Mouse (Mus musculus) myocyte (in vitro differentiated cells): ENCODE measurements around the gene Serp2. TPM values are rescaled to one million over a fixed set of nuclear protein-coding genes. Genes with fewer than 3 reads are reported as not detected.

ENCODE experiments used
- H3K27me3 ChIP-seq: one replicate; pipeline ENCODE4 v1.6.1; 2011; ENCODE audit not compliant: control insufficient read depth, insufficient read depth, insufficient read length
- H3K36me3 ChIP-seq: one replicate; pipeline ENCODE4 v1.6.1; 2011; ENCODE audit not compliant: control insufficient read depth, insufficient read depth
- H3K4me2 ChIP-seq: one replicate; pipeline ENCODE4 v1.6.1; 2011; ENCODE audit warnings: low read depth, control low read depth
- H3K4me3 ChIP-seq: one replicate; pipeline ENCODE4 v1.5.1; 2011; ENCODE audit warnings: mild to moderate bottlenecking, control low read depth, moderate library complexity
- H3K79me2 ChIP-seq: one replicate; pipeline ENCODE4 v1.6.1; 2011; ENCODE audit not compliant: control insufficient read depth, insufficient read depth
- H3ac ChIP-seq: one replicate; pipeline ENCODE4 v1.6.1; 2011; ENCODE audit not compliant: control insufficient read depth, insufficient read length
- CEBPB ChIP-seq: IDR thresholded peaks from 2 replicates; pipeline ENCODE4 v1.6.1; 2011; ENCODE audit warnings: mild to moderate bottlenecking, moderate library complexity; ENCODE audit not compliant: poor library complexity, insufficient read depth, severe bottlenecking
- E2F4 ChIP-seq: IDR thresholded peaks from one replicate; pipeline ENCODE4 v1.6.1; 2011; ENCODE audit warnings: mild to moderate bottlenecking, control low read depth, moderate library complexity; ENCODE audit not compliant: insufficient read depth
- MAX ChIP-seq: IDR thresholded peaks from one replicate; pipeline ENCODE4 v1.6.1; 2011; ENCODE audit warnings: low read depth, mild to moderate bottlenecking, control low read depth
- MYOD1 ChIP-seq, 3 experiments: IDR thresholded peaks; one replicate each; pipeline ENCODE4 v1.6.1; 2011; ENCODE audit warnings: control low read depth in 2 of 3, low read depth in 2 of 3, mild to moderate bottlenecking in 2 of 3, moderate library complexity in 1 of 3; ENCODE audit not compliant: insufficient read length in 2 of 3, control insufficient read depth in 1 of 3
- MYOG ChIP-seq, 3 experiments: IDR thresholded peaks; one replicate each; pipeline ENCODE4 v1.6.1; 2011; ENCODE audit warnings: control low read depth in 2 of 3, low read depth in 2 of 3, mild to moderate bottlenecking in 2 of 3; ENCODE audit not compliant: insufficient read length in 2 of 3, control insufficient read depth in 1 of 3, insufficient read depth in 1 of 3
- POLR2A ChIP-seq: IDR thresholded peaks from one replicate; pipeline ENCODE4 v1.6.1; 2011; ENCODE audit warnings: low read depth, mild to moderate bottlenecking, control low read depth, moderate library complexity; ENCODE audit not compliant: insufficient read length
- POLR2AphosphoS2 ChIP-seq: IDR thresholded peaks from one replicate; pipeline ENCODE4 v1.6.1; 2011; ENCODE audit warnings: low read depth, control low read depth; ENCODE audit not compliant: insufficient read length
- REST ChIP-seq: IDR thresholded peaks from one replicate; pipeline ENCODE4 v1.6.1; 2011; ENCODE audit warnings: mild to moderate bottlenecking, control low read depth, moderate library complexity; ENCODE audit not compliant: insufficient read depth, insufficient read length
- SRF ChIP-seq: IDR thresholded peaks from one replicate; pipeline ENCODE4 v1.6.1; 2011; ENCODE audit warnings: low read depth; ENCODE audit not compliant: control insufficient read depth, insufficient read length
- TCF12 ChIP-seq: IDR thresholded peaks from one replicate; pipeline ENCODE4 v1.6.1; 2011; ENCODE audit warnings: mild to moderate bottlenecking, control low read depth; ENCODE audit not compliant: poor library complexity, insufficient read depth, severe bottlenecking
- TCF3 ChIP-seq: IDR thresholded peaks from one replicate; pipeline ENCODE4 v1.6.1; 2011; ENCODE audit warnings: low read depth, control low read depth; ENCODE audit not compliant: insufficient read length
- USF1 ChIP-seq: IDR thresholded peaks from one replicate; pipeline ENCODE4 v1.6.1; 2011; ENCODE audit warnings: low read depth, mild to moderate bottlenecking, control low read depth, moderate library complexity
- polyA plus RNA-seq: library from polyadenylated mRNA; unstranded; fragments of >200 nt; fragmentation: generic; extraction: Trizol; gene quantifications from one replicate; pipeline ENCODE4 v1.2.1, GENCODE M21; 2012; ENCODE audit warnings: missing spikeins

The Serp2 gene
- polyA plus RNA-seq, 1 experiment, result 17.0 TPM

DNA sequence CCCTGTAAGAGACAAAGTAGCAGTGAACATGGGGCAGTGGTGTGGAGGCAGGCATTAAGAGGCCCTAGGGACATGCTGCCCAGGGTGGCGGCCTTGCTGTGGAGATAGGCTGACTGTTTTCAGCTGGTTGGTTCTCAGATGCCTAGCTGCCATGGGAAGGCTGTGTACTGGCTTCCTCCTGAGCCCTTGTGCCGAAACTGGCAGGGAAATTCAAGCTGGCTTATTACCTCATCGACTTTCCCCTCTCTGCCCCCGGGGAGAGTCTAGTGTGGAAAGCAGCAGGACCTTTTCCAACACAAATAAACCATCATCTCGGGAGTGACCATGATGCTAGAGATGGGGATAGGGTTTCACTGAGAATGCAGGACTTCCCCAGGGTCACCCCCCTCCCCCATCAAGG, 28.0 kb downstream of the Serp2 start:
- no peak overlapping the region for H3K4me3 ChIP-seq
- H3K4me2 ChIP-seq, result peak overlapping the region; percentile 56
- H3ac ChIP-seq, result no peak overlapping the region
- TF ChIP-seq MYOG (IDR thresholded peaks at IDR 0.05; ENCODE audit: control insufficient read depth in 1 of 3, insufficient read depth in 1 of 3, insufficient read length in 2 of 3, low read depth in 2 of 3) (no peak), POLR2AphosphoS2 (no peak), CEBPB (0 out of 2 replicates have a peak, but pooled peaks have one; percentile 33), SRF (peak; percentile 32)
- H3K27me3 ChIP-seq, result no peaks in the 10 kb centered on the region
- H3K36me3 ChIP-seq, result no peaks in the 10 kb centered on the region
- no peaks in the 10 kb centered on the region for H3K79me2 ChIP-seq

DNA sequence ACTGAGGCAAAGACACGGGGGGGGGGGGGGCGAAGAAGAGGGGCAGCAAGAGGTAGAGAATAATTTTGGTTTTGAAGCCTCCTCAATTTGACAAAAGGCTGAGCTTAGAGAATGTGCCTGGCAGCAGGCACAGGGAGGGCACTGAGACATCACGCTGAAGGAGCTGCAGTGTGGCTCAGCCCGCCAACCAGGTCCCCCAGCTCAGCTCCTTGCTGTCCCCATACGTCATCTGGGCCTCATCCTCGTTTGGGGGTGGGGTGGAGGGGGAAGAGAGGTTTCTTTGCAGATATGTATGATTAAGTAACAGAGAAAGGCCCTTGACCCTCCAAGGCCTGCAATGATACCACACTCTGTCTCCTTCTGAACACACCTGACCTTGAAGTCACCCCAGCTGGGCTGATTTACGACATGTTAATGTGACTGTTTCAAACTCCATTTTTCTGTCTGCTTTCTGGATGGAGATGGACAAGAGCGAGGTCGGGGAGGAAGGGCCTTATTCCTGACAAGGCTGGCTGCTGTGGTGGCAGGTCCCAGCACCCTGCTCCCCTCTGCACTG, 28.9 kb downstream of the Serp2 start:
- H3K36me3 ChIP-seq, result no peaks in the 10 kb centered on the region

DNA sequence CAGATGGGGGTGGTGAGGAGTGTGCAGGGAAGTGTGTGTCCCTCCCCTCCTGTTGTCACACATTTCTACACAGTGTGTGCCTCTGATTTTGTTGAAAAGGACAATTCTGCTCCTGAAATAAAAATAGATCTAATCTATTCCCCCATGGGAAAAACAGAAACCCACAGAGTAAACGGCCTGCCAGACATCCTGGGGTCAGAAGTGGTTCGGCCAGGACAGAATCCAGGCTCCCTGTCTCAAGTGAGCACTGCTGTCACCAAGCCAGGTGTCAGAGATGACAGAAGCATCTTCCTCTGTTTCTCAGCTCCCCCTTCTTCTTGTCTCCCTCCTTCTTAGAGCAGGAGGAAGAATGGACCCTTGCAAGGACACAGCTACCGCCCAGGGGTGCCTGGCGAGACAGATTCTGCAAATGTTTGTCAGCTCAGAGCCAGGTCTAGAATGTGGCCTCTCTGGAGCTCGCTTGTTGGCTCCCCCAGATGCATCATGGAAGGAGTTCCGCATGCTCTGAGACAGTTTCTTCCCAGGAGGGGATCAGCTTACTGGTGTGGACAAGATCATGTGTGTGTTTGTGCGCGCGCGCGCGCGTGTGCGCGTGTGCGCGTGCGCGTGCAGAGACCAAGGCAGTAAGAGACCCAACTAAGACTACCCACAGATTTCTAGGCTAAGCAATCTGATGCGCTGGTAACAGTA, 29.5 kb downstream of the Serp2 start:
- H3ac ChIP-seq, result no peak overlapping the region
- no peaks in the 10 kb centered on the region for H3K27me3 ChIP-seq
- no peaks in the 10 kb centered on the region for H3K36me3 ChIP-seq
- H3K4me2 ChIP-seq, result no peak overlapping the region
- no peak overlapping the region for H3K4me3 ChIP-seq
- TF ChIP-seq TCF3 (no peak), POLR2AphosphoS2 (no peak), POLR2A (no peak), TCF12 (no peak), REST (no peak), MYOD1 (IDR thresholded peaks at IDR 0.05; ENCODE audit: control insufficient read depth in 1 of 3, insufficient read length in 2 of 3, low read depth in 2 of 3) (no peak), SRF (no peak), MYOG (IDR thresholded peaks at IDR 0.05; ENCODE audit: control insufficient read depth in 1 of 3, insufficient read depth in 1 of 3, insufficient read length in 2 of 3, low read depth in 2 of 3) (no peak), E2F4 (no peak), MAX (no peak)
- H3K79me2 ChIP-seq, result no peaks in the 10 kb centered on the region

More for the DNA sequence above, 28.9 kb downstream of the Serp2 start:
- no peak overlapping the region for H3ac ChIP-seq
- H3K79me2 ChIP-seq, result no peaks in the 10 kb centered on the region
- H3K27me3 ChIP-seq, result no peaks in the 10 kb centered on the region
- H3K4me2 ChIP-seq, result peak overlapping the region; percentile 56
- TF ChIP-seq SRF (no peak), MAX (no peak), TCF3 (no peak), USF1 (no peak), TCF12 (no peak), E2F4 (no peak), REST (no peak), MYOG (IDR thresholded peaks at IDR 0.05; ENCODE audit: control insufficient read depth in 1 of 3, insufficient read depth in 1 of 3, insufficient read length in 2 of 3, low read depth in 2 of 3) (no peak), CEBPB (no peak), MYOD1 (IDR thresholded peaks at IDR 0.05; ENCODE audit: control insufficient read depth in 1 of 3, insufficient read length in 2 of 3, low read depth in 2 of 3) (no peak), POLR2AphosphoS2 (no peak), POLR2A (no peak)
- H3K4me3 ChIP-seq, result no peak overlapping the region

DNA sequence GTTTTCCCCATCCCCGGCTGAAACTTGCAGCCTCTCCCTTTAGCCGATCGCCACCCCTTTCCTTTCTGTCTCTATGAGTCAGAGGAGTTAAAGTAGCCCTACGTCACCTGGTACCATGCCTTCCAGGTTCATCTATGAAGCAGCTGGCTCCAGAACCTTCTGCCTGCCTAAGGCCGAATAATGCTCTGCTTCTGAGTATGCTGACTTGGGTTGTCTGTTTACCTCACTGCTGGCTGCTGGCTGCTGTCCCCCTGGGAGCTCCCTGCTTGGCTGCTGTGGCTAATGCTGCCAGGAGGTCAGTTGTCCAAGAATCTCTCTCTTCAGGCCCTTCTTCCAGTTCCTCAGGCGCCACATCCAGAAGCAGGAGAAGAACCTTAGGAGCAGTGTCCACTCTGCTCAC, 30.2 kb downstream of the Serp2 start:
- Histone ChIP-seq H3K27me3 (no peaks in the 10 kb centered on the region), H3K36me3 (no peaks in the 10 kb centered on the region), H3K79me2 (no peaks in the 10 kb centered on the region), H3K4me3 (no peak overlapping the region), H3K4me2 (no peak overlapping the region), H3ac (no peak overlapping the region)
- no peak for TF ChIP-seq TCF3
- TF ChIP-seq TCF12, result no peak
- no peak for TF ChIP-seq E2F4
- no peak for TF ChIP-seq CEBPB
- no peak for TF ChIP-seq MAX
- no peak for TF ChIP-seq REST
- no peak for TF ChIP-seq MYOD1 (IDR thresholded peaks at IDR 0.05; ENCODE audit: control insufficient read depth in 1 of 3, insufficient read length in 2 of 3, low read depth in 2 of 3)
- no peak for TF ChIP-seq USF1
- TF ChIP-seq SRF, result no peak
- TF ChIP-seq MYOG (IDR thresholded peaks at IDR 0.05; ENCODE audit: control insufficient read depth in 1 of 3, insufficient read depth in 1 of 3, insufficient read length in 2 of 3, low read depth in 2 of 3), result no peak
- no peak for TF ChIP-seq POLR2A
- no peak for TF ChIP-seq POLR2AphosphoS2
